Mouse (Mus musculus) T-cell, adult 2 months (primary cell): Measurements from ENCODE around the gene Dctpp1.
"Not testable (repeated sequence)": the region's sequence is repeated elsewhere in the genome, so short reads cannot be mapped to it uniquely, and the experiment has no call there.

ENCODE experiments used
- DNase-seq: peaks from one replicate; pipeline ENCODE4 v3.0.0; 2022; ENCODE audit warnings: low spot score

Dctpp1 gene

GRCm38 (mm10) chr7:127270256-127270655 lies 9.7 kb upstream of the Dctpp1 start:
- no peak for DNase-seq

- no peak for DNase-seq
Observed at GRCm38 (mm10) chr7:127263526-127263925, 3.0 kb upstream of the Dctpp1 start.

- no peak for DNase-seq
Observed at GRCm38 (mm10) chr7:127262218-127262961, 1.9 kb upstream of the Dctpp1 start.

GRCm38 (mm10) chr7:127259186-127259905 lies 1.2 kb downstream of the Dctpp1 start:
- no peak for DNase-seq

GRCm38 (mm10) chr7:127256518-127256917 lies 4.0 kb downstream of the Dctpp1 start:
- DNase-seq, result no peak

GRCm38 (mm10) chr7:127255965-127256364 lies 4.5 kb downstream of the Dctpp1 start:
- no peak for DNase-seq

- no peak for DNase-seq
Observed at GRCm38 (mm10) chr7:127255008-127255407, 5.5 kb downstream of the Dctpp1 start.

GRCm38 (mm10) chr7:127253821-127254769 lies 6.4 kb downstream of the Dctpp1 start:
- peak; percentile 95 for DNase-seq

- DNase-seq, result no peak
Observed at GRCm38 (mm10) chr7:127253341-127253740, 7.2 kb downstream of the Dctpp1 start.

- DNase-seq, result peak; percentile 42
Observed at GRCm38 (mm10) chr7:127252414-127252813, 8.1 kb downstream of the Dctpp1 start.

- DNase-seq, result not testable (repeated sequence)
Observed at GRCm38 (mm10) chr7:127250511-127250910, 10.0 kb downstream of the Dctpp1 start.

- DNase-seq, result no peak
Observed at GRCm38 (mm10) chr7:127244658-127245510, 15.6 kb downstream of the Dctpp1 start.

GRCm38 (mm10) chr7:127243870-127244657 lies 16.4 kb downstream of the Dctpp1 start, which contains the start of gene Zfp771:
TSS of gene Zfp771 (plus strand) at chr7:127244274.
- DNase-seq, result peak; percentile 85

GRCm38 (mm10) chr7:127243361-127243867 lies 17.1 kb downstream of the Dctpp1 start:
- no peak for DNase-seq

- no peak for DNase-seq
Observed at GRCm38 (mm10) chr7:127234777-127235176, 25.7 kb downstream of the Dctpp1 start.

- DNase-seq, result no peak
Observed at GRCm38 (mm10) chr7:127233765-127234164, 26.7 kb downstream of the Dctpp1 start.

- DNase-seq, result no peak
Observed at GRCm38 (mm10) chr7:127233368-127233749, 27.1 kb downstream of the Dctpp1 start.

- DNase-seq, result peak; percentile 76
Observed at GRCm38 (mm10) chr7:127232622-127233367, 27.7 kb downstream of the Dctpp1 start, which contains the start of the genes Zfp553 and Sept1. TSS of gene Zfp553 (plus strand) at chr7:127233061. TSS of gene Sept1 (minus strand) at chr7:127233130.
